In genomic region chrX:77409370-77409769, GRCm38 (mm10) we compare ENCODE assay signal across 9 mouse cellular contexts.
A peak's percentile ranks its signal among the peaks of the same experiment; 100 is the strongest.
DNase-seq lines count a peak whose midpoint lies in the region; ATAC-seq and TF ChIP-seq lines count a peak whose summit lies in the region.
"Had no signal": no experiment of that assay in that cellular context is flagged by ENCODE, and none has a peak within 500 bp of the region (broad histone marks: within the 10 kb centered on the region; RNA-seq: fewer than 3 reads in every experiment).

No protein-coding gene starts in this region.

- H3K36me3 ChIP-seq in liver, postnatal 0 days (replicated peaks; ENCODE audit: insufficient read depth, low read length), result no peaks in the 10 kb centered on the region
- H3K36me3 ChIP-seq: embryonic facial prominence, embryonic 12.5 days had no signal

- no peak for TF ChIP-seq EP300 in liver, postnatal 0 days (IDR thresholded peaks at IDR 0.05; ENCODE audit: low read depth)

- 65% methylated on average over 7 of the region's 7 CpGs for WGBS in liver, postnatal 0 days (ENCODE audit: insufficient replicate concordance)

- no peak overlapping the region for H3K9ac ChIP-seq in liver, postnatal 0 days (replicated peaks)
- H3K9ac ChIP-seq: embryonic facial prominence, embryonic 12.5 days had no signal

- intact Hi-C loops in gastrocnemius, adult 2 months (cut with DNase I), result no loop called here

- no peak overlapping the region for H3K4me2 ChIP-seq in liver, postnatal 0 days (ENCODE audit: low read depth, low read length)
- H3K4me2 ChIP-seq: embryonic facial prominence, embryonic 12.5 days had no signal

- H3K27me3 ChIP-seq in liver, postnatal 0 days (ENCODE audit: insufficient read depth, low read length), result no peaks in the 10 kb centered on the region
- H3K27me3 ChIP-seq: embryonic facial prominence, embryonic 12.5 days had no signal

- peak; percentile 38 for DNase-seq in gastrocnemius, postnatal 25 days
- no peak for DNase-seq in gastrocnemius, adult 2 months
- DNase-seq in Muller cell, postnatal 12 days (ENCODE audit: inconsistent ontology term), result peak; percentile 64
- DNase-seq in fat pad, adult 2 months (ENCODE audit: extremely low read depth, low read depth, low spot score), result peak; percentile 50
- DNase-seq in left cerebral cortex, adult 9 months (ENCODE audit: low spot score in 2 of 2), result peak; percentile 22 to 47
- no peak for DNase-seq in spleen, adult 12 weeks (ENCODE audit: low spot score)
- no peak for DNase-seq in spleen, postnatal 4 days (ENCODE audit: low spot score in 2 of 2)
- no peak for DNase-seq in liver, postnatal 0 days

- H3K4me3 ChIP-seq in gastrocnemius, adult 2 months, result no peak overlapping the region
- H3K4me3 ChIP-seq in liver, postnatal 0 days (ENCODE audit: low read depth, low read length), result no peak overlapping the region
- H3K4me3 ChIP-seq: embryonic facial prominence, embryonic 12.5 days had no signal

- H3K4me1 ChIP-seq in liver, postnatal 0 days (ENCODE audit: insufficient read depth), result no peaks in the 10 kb centered on the region
- H3K4me1 ChIP-seq: embryonic facial prominence, embryonic 12.5 days had no signal

- ATAC-seq in liver, postnatal 0 days, result no peak

- TF ChIP-seq CTCF in gastrocnemius, adult 2 months (IDR thresholded peaks at IDR 0.05), result no peak
- no peak for TF ChIP-seq CTCF in liver, postnatal 0 days (IDR thresholded peaks at IDR 0.05; ENCODE audit: low read depth)

- no peaks in the 10 kb centered on the region for H3K9me3 ChIP-seq in liver, postnatal 0 days (ENCODE audit: low read length)
- H3K9me3 ChIP-seq: embryonic facial prominence, embryonic 12.5 days had no signal

- no peak overlapping the region for H3K27ac ChIP-seq in gastrocnemius, adult 2 months
- no peak overlapping the region for H3K27ac ChIP-seq in liver, postnatal 0 days (ENCODE audit: low read depth)
- H3K27ac ChIP-seq: embryonic facial prominence, embryonic 12.5 days had no signal

Comparison
In these comparisons a context has a peak if more than half of its experiments do, and no peak if none do; other contexts are left out.
1. DNase-seq: peak in gastrocnemius, postnatal 25 days (single experiment), Muller cell, postnatal 12 days (single experiment), fat pad, adult 2 months (single experiment) and left cerebral cortex, adult 9 months (2 of 2); none in gastrocnemius, adult 2 months (single experiment), spleen, adult 12 weeks (single experiment), spleen, postnatal 4 days (0 of 2) and liver, postnatal 0 days (single experiment).